Mouse (Mus musculus) limb, embryonic 14.5 days (tissue): ENCODE measurements around the gene Smg1. TPM values are rescaled to one million over a fixed set of nuclear protein-coding genes. Genes with fewer than 3 reads are reported as not detected.
"Not testable (repeated sequence)": the region's sequence is repeated elsewhere in the genome, so short reads cannot be mapped to it uniquely, and the experiment has no call there.

Experiments used
- ATAC-seq: fragments of 200-750 bp; cut with Nextera tagmentation; 2 replicates; pipeline ENCODE4 v1.8.0; 2017; ENCODE audit warnings: low read depth, moderate number of reproducible peaks, moderate TSS enrichment; ENCODE audit not compliant: low FRiP score
- DNase-seq: peaks from one replicate; pipeline ENCODE4 v3.0.0-alpha.2; 2015; ENCODE audit warnings: low spot score
- H3K27ac ChIP-seq: fragments of 300-500 bp; sonication (generic); replicated peaks from 2 replicates; pipeline ENCODE4 v1.5.1; 2014; ENCODE audit warnings: low read depth, mild to moderate bottlenecking, low read length, moderate library complexity, mixed read lengths
- H3K27me3 ChIP-seq: fragments of 300-500 bp; sonication (generic); 2 replicates; pipeline ENCODE4 v1.6.1; 2014; ENCODE audit warnings: low read length, mixed read lengths; ENCODE audit not compliant: control insufficient read depth, insufficient read depth
- H3K36me3 ChIP-seq: fragments of 300-500 bp; sonication (generic); 2 replicates; pipeline ENCODE4 v1.6.1; 2014; ENCODE audit warnings: mild to moderate bottlenecking, low read length, moderate library complexity, mixed read lengths; ENCODE audit not compliant: control insufficient read depth, insufficient read depth
- H3K4me1 ChIP-seq: fragments of 300-500 bp; sonication (generic); 2 replicates; pipeline ENCODE4 v1.6.1; 2014; ENCODE audit warnings: antibody characterized with exemption, low read length, mixed read lengths; ENCODE audit not compliant: control insufficient read depth, insufficient read depth
- H3K4me2 ChIP-seq: fragments of 300-500 bp; sonication (generic); replicated peaks from 2 replicates; pipeline ENCODE4 v1.6.1; 2014; ENCODE audit warnings: low read depth, mild to moderate bottlenecking, low read length, moderate library complexity; ENCODE audit not compliant: severe bottlenecking
- H3K4me3 ChIP-seq: fragments of 300-500 bp; sonication (generic); replicated peaks from 2 replicates; pipeline ENCODE4 v1.5.1; 2014; ENCODE audit warnings: low read length
- H3K9ac ChIP-seq: fragments of 300-500 bp; sonication (generic); 2 replicates; pipeline ENCODE4 v1.6.1; 2014; ENCODE audit warnings: mild to moderate bottlenecking, low read depth, low read length, moderate library complexity; ENCODE audit not compliant: severe bottlenecking
- H3K9me3 ChIP-seq: fragments of 300-500 bp; sonication (generic); 2 replicates; pipeline ENCODE4 v1.6.1; 2016; ENCODE audit warnings: low read length; ENCODE audit not compliant: control insufficient read depth
- POLR2A ChIP-seq: fragments of 200-500 bp; IDR thresholded peaks from 2 replicates; pipeline ENCODE4 v1.8.0; 2012; ENCODE audit warnings: inconsistent platforms, mild to moderate bottlenecking, moderate library complexity, borderline replicate concordance; ENCODE audit not compliant: insufficient read depth, insufficient read length; ENCODE audit errors: extremely low read depth
- whole genome bisulfite sequencing: fragments of 180-500 bp; shearing (Covaris S2); extraction: QIAGEN DNeasy Blood & Tissue Kit; methylation state at CpG from one replicate; pipeline ENCODE4 v1.1.7; 2014; 5-methylcytosine and 5-hydroxymethylcytosine counted together
- polyA plus RNA-seq, 2 experiments: library from polyadenylated mRNA; depleted of rRNA in 1 of 2; stranded (reverse) in 1 of 2; unstranded in 1 of 2; fragments of >200 nt; fragmentation: Nextera tagmentation in 1 of 2; extraction: Ambion mirVana in 1 of 2; gene quantifications; 2 replicates each; pipeline versions ENCODE4 v1.2.1 to v1.2.3; 2012 to 2014

The Smg1 gene
- polyA plus RNA-seq, 2 experiments, result 21.6 to 42.8 TPM

GRCm38 (mm10) chr7:118185878-118186277 lies 57.6 kb downstream of the Smg1 start:
- Histone ChIP-seq H3K9ac (no peak overlapping the region), H3K9me3 (no peaks in the 10 kb centered on the region), H3K27ac (no peak overlapping the region), H3K27me3 (no peaks in the 10 kb centered on the region), H3K4me3 (no peak overlapping the region), H3K4me1 (no peaks in the 10 kb centered on the region), H3K36me3 (peaks cover 63% of the 10 kb centered on the region), H3K4me2 (no peak overlapping the region)
- no peak for ATAC-seq
- WGBS, result 81% methylated on average over 4 of the region's 4 CpGs
- TF ChIP-seq POLR2A, result no peak
- DNase-seq, result no peak

- TF ChIP-seq POLR2A, result no peak
- Histone ChIP-seq H3K27me3 (no peaks in the 10 kb centered on the region), H3K4me2 (no peak overlapping the region), H3K4me3 (no peak overlapping the region), H3K9ac (no peak overlapping the region), H3K4me1 (no peaks in the 10 kb centered on the region), H3K9me3 (no peaks in the 10 kb centered on the region), H3K36me3 (peaks cover 63% of the 10 kb centered on the region), H3K27ac (no peak overlapping the region)
- no peak for DNase-seq
- 96% methylated on average over 1 of the region's 1 CpGs for WGBS
- no peak for ATAC-seq
Measured at GRCm38 (mm10) chr7:118184604-118185003, 58.9 kb downstream of the Smg1 start.

DNA sequence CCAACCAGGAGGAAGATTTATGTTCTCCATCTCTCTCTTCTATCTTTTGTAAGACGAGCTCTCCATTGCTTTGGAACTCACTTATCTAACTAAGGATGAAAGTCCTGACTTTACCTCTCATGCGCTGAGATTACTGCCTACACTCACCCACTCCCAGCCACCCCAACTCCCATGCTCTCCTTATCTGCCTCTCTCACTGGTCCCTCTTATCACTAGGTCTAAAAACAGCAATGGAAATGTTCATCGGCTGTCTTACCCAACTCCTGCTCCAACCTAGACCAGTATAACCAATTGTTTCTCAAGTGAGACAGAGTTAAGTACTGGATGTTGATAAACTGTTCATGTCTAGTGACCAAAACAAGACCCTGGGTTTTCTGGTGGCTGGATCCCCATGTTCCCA lies 62.3 kb downstream of the Smg1 start:
- H3K9me3 ChIP-seq, result no peaks in the 10 kb centered on the region
- no peak overlapping the region for H3K4me3 ChIP-seq
- no peak overlapping the region for H3K9ac ChIP-seq
- TF ChIP-seq POLR2A, result no peak
- H3K36me3 ChIP-seq, result peaks cover 78% of the 10 kb centered on the region
- H3K4me2 ChIP-seq, result no peak overlapping the region
- H3K27me3 ChIP-seq, result no peaks in the 10 kb centered on the region
- no peak for ATAC-seq
- no peak for DNase-seq
- H3K4me1 ChIP-seq, result no peaks in the 10 kb centered on the region
- no peak overlapping the region for H3K27ac ChIP-seq
- whole genome bisulfite sequencing, result 90% methylated on average over 3 of the region's 3 CpGs

DNA sequence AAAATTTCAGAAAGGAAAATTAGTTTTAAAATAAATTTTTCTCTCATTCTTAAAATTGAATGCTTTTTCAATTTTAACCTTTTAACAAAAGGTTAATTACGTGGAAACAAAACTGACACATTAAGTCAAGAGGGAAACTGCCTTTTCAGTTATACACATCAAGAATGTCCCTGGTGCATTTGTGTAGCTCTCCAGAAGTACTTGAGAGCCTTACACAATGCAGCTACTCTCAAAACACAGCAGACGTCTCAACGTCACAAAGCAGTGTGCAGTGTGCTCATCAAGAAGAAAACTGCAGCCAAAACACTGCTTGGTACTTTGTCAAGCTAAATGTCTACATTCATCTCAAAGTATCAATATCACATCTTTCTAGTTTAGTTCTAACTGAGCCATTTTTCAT lies 63.7 kb downstream of the Smg1 start:
- Histone ChIP-seq H3K4me2 (no peak overlapping the region), H3K9me3 (no peaks in the 10 kb centered on the region), H3K4me1 (no peaks in the 10 kb centered on the region), H3K27me3 (no peaks in the 10 kb centered on the region), H3K9ac (no peak overlapping the region), H3K36me3 (peaks cover 74% of the 10 kb centered on the region), H3K27ac (no peak overlapping the region), H3K4me3 (no peak overlapping the region)
- 86% methylated on average over 3 of the region's 3 CpGs for WGBS
- ATAC-seq, result no peak
- TF ChIP-seq POLR2A, result no peak
- DNase-seq, result no peak

- 88% methylated on average over 1 of the region's 1 CpGs for WGBS
- Histone ChIP-seq H3K4me2 (no peak overlapping the region), H3K9ac (no peak overlapping the region), H3K36me3 (peaks cover 68% of the 10 kb centered on the region), H3K4me3 (no peak overlapping the region), H3K4me1 (no peaks in the 10 kb centered on the region), H3K27me3 (no peaks in the 10 kb centered on the region), H3K27ac (no peak overlapping the region), H3K9me3 (no peaks in the 10 kb centered on the region)
- no peak for TF ChIP-seq POLR2A
- no peak for ATAC-seq
- DNase-seq, result no peak
Measured at GRCm38 (mm10) chr7:118175821-118176355, 67.6 kb downstream of the Smg1 start.

DNA sequence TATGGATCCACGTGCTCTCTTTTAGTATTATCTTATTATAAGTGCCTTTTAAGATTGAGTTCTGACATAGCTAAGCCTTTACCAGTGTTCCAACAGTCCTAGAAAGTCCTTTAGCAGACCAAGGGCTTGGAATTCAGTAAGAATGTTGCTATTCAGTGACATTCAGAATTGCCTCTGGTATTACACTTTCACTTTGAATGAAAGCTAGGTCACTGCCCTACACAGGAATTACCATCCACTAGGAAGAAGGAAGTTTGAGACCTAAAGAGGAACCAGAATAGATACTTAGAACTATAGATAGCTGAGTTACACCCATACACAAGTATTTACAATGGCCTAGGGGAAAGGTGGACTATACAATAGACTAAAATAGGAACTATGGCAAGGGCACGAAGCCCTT lies 73.3 kb downstream of the Smg1 start:
- not testable (repeated sequence) for H3K27me3 ChIP-seq, ATAC-seq, DNase-seq, H3K4me1 ChIP-seq, H3K4me3 ChIP-seq, H3K9ac ChIP-seq, H3K4me2 ChIP-seq, H3K27ac ChIP-seq, H3K9me3 ChIP-seq
- peaks cover 73% of the 10 kb centered on the region for H3K36me3 ChIP-seq
- 91% methylated on average over 2 of the region's 2 CpGs for whole genome bisulfite sequencing
